Mouse (Mus musculus) kidney, adult 2 months (tissue): ENCODE measurements around the gene Smg6. TPM values are rescaled to one million over a fixed set of nuclear protein-coding genes. Genes with fewer than 3 reads are reported as not detected.
A peak's percentile ranks its signal among the peaks of the same experiment; 100 is the strongest.

Experiments used
- DNase-seq: peaks from one replicate; pipeline ENCODE4 v3.0.0; 2021
- H3K27ac ChIP-seq: fragments of 200-500 bp; 2 replicates; pipeline ENCODE4 v1.5.1; 2012; ENCODE audit warnings: low read depth, low read length, control low read depth, inconsistent platforms; ENCODE audit not compliant: insufficient read depth
- H3K27me3 ChIP-seq: fragments of 200-500 bp; replicated peaks from 2 replicates; pipeline ENCODE4 v1.6.1; 2012; ENCODE audit warnings: mild to moderate bottlenecking, moderate library complexity, low read length, inconsistent platforms; ENCODE audit not compliant: control insufficient read depth, insufficient read depth
- H3K36me3 ChIP-seq: fragments of 200-500 bp; 2 replicates; pipeline ENCODE4 v1.6.1; 2012; ENCODE audit warnings: mild to moderate bottlenecking, moderate library complexity, low read length, inconsistent platforms; ENCODE audit not compliant: control insufficient read depth, insufficient read depth
- H3K4me1 ChIP-seq: fragments of 200-500 bp; 2 replicates; pipeline ENCODE4 v1.6.1; 2011; ENCODE audit warnings: low read length; ENCODE audit not compliant: control insufficient read depth, insufficient read depth
- H3K4me3 ChIP-seq: fragments of 200-500 bp; 2 replicates; pipeline ENCODE4 v1.5.1; 2011; ENCODE audit warnings: mild to moderate bottlenecking, low read depth, low read length, control low read depth; ENCODE audit not compliant: insufficient read depth
- CTCF ChIP-seq: fragments of 200-500 bp; conservative IDR thresholded peaks from 2 replicates; pipeline ENCODE4 v1.5.1; 2011; ENCODE audit warnings: low read depth, mild to moderate bottlenecking, control low read depth, low read length, moderate library complexity, mixed read lengths; ENCODE audit not compliant: insufficient read depth, insufficient read length
- POLR2A ChIP-seq: fragments of 200-500 bp; IDR thresholded peaks from one replicate; pipeline ENCODE4 v1.6.1; 2011; ENCODE audit warnings: low read depth, low read length, control low read depth
- WGBS: fragments of 180-500 bp; shearing (Covaris S2); methylation state at CpG from one replicate; pipeline ENCODE4 v1.1.7; 2018; 5-methylcytosine and 5-hydroxymethylcytosine counted together
- polyA plus RNA-seq: library from polyadenylated mRNA; depleted of rRNA; stranded (reverse); fragments of >200 nt; gene quantifications from 2 replicates; pipeline ENCODE4 v1.2.3, GENCODE M21; 2012

Smg6 gene
- polyA plus RNA-seq, 1 experiment: 35.2 TPM

DNA sequence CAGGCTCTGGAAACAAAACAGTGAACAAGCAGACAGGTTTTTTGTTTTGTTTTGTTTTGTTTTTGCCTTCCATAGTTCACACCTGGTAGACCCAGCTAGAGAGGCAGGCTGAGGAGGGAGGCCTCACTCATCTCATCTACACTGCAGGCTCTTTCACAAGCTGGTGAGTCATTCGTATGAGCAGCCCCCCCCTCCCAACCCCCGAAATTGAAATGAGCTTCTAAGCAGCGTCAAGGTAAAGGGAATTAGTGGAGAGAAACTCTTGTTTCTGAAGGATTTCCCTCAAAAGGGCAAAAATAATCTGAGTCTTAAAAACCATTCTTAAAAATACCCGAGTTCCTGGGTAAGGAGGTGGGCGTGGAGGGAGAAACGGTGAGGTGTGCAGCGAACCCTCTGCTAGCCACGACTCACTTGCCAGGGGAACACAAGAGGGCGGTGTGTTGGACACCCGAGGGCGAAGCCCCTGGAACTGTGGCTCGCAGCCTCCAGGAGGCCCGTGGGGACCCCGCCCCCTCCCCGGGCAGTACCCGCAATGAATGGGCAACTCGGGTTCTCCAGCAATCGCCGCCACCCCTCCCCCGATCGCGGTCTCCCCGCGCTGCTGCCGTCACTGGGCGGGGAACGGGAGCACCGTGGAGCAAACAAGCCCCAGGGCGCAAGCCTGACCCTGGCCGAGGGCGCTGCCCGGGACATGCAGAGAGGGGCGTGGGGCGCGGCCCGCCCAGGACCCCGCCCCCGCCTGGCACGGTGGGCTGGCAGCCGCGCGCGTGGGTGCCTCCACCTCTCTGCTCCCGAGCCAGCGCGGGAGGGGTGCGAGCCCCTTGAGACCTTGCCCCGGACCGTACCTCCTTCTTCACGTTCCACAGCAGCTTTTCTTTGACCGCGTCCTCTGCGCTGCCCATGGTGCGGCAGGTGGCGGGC is 29.4 kb upstream of the Smg6 start:
- TF ChIP-seq CTCF (0 out of 2 replicates have a peak, but pooled peaks have one; percentile 19), POLR2A (no peak)
- 1% methylated on average over 55 of the region's 55 CpGs for WGBS
- H3K27ac ChIP-seq: peak overlapping the region; percentile 7; the same call in 1 of the 2 replicates

GRCm38 (mm10) chr11:74896901-74897677 is 28.5 kb upstream of the Smg6 start, which contains the start of gene Sgsm2:
Gene Sgsm2 (minus strand): TSS chr11:74897060.
- Histone ChIP-seq H3K36me3 (no peaks in the 10 kb centered on the region; the same call in 1 of the 2 replicates), H3K27me3 (no peaks in the 10 kb centered on the region), H3K4me3 (peak within 1 kb of the TSS; percentile 86), H3K4me1 (peaks cover 7% of the 10 kb centered on the region; the same call in 1 of the 2 replicates), H3K27ac (peak within 1 kb of the TSS; percentile 96)
- no peak for TF ChIP-seq CTCF
- TF ChIP-seq POLR2A: peak; percentile 11
- under 1% methylated on average over 72 of the region's 74 CpGs for WGBS
- peak; percentile 85 for DNase-seq

More for the DNA sequence above, 29.4 kb upstream of the Smg6 start:
- H3K4me3 ChIP-seq: peak overlapping the region; percentile 86
- no peaks in the 10 kb centered on the region for H3K36me3 ChIP-seq
- DNase-seq: peak; percentile 78
- no peaks in the 10 kb centered on the region for H3K27me3 ChIP-seq
- peaks cover 7% of the 10 kb centered on the region; the same call in 1 of the 2 replicates for H3K4me1 ChIP-seq

DNA sequence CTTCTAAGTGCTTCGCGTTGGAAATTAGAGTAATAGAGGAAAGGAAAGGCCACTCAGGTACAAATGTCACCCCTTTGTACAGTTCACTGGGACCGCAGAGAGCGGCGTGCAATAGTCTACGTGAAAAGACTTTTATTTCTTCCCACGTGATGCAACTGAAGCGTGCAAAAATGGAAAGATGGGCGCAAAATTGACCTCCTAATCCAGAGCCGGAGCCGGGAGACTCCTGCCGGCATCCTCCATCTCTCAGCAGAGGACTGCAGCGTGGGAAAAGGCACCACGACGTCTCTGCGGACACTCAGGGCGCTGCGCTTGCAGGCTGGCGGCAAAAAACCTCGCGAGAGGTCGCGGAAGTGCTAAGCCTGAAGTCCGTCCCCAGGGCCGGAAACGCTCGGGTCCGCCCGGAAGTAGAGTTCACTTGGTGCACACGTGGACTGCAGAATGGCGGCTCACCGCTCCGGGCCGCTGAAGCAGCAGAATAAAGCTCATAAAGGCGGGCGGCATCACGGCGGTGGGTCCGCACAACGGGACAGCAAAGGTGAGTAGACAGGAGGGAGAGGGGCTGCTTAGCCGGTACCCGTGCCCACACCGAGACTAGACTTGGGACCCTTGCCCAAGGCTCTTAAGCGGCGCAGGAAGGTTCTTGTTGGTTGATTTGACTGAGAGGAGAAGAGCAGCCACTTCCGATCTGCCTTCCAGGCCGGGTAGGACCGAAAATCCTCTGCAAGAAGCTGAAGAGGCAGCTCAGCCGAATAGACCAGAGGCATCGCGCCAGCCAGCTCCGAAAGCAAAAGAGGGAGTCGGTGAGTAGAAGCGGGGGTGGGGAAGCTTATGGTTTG is 27.7 kb upstream of the Smg6 start, which contains the start of gene Tsr1:
Gene Tsr1, plus strand, starts transcription at position 394 of the 839 bp plus-strand sequence.
- WGBS: under 1% methylated on average over 54 of the region's 54 CpGs
- H3K27ac ChIP-seq: peak within 1 kb of the TSS; percentile 96
- peak within 1 kb of the TSS; percentile 86 for H3K4me3 ChIP-seq
- TF ChIP-seq CTCF (no peak), POLR2A (peak; percentile 11)
- DNase-seq: peak; percentile 95
- H3K27me3 ChIP-seq: no peaks in the 10 kb centered on the region
- peaks cover 7% of the 10 kb centered on the region; the same call in 1 of the 2 replicates for H3K4me1 ChIP-seq
- H3K36me3 ChIP-seq: no peaks in the 10 kb centered on the region; the same call in 1 of the 2 replicates

DNA sequence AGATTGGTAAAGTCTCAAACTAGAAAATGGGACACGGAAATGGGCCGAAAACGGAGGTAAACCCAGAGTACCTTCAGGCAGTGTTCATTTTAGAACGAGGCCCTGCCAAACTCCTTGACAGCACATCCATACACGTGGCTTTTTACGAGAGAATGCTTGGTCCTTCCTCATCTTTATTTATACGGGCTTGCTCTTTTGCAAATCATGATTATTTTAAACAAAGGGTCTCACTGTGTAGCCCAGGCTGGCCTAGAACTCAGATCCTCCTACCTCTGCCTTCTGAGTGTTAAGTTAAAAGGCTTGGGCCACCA is 27.2 kb upstream of the Smg6 start:
- no peak for DNase-seq
- 0% methylated on average over 7 of the region's 7 CpGs for WGBS
- Histone ChIP-seq H3K27ac (no peak overlapping the region), H3K27me3 (no peaks in the 10 kb centered on the region), H3K36me3 (peaks cover 1% of the 10 kb centered on the region; the same call in 1 of the 2 replicates), H3K4me1 (peaks cover 7% of the 10 kb centered on the region; the same call in 1 of the 2 replicates), H3K4me3 (peak overlapping the region; percentile 86)
- no peak for TF ChIP-seq CTCF

DNA sequence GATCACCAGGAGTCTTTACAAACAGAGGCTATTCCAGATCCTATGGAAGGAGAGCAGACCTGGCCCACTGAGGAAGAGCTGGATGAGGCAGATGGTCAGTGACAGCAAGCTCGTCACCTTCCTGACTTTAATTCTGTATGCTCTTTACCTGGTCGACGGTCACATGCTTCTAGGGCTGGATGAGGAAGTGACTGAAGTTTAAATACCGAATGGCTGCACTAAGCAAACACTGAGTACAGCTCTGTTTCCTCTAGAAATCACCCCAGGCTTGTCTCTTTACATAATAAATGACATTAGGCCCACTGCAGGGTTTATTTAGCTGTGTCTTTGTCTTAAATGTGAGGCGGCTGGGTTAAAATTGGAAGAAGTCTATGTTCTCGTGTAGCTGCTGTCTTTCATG is 24.1 kb upstream of the Smg6 start:
- DNase-seq: no peak
- H3K27ac ChIP-seq: no peak overlapping the region
- H3K4me1 ChIP-seq: no peaks in the 10 kb centered on the region
- no peaks in the 10 kb centered on the region for H3K27me3 ChIP-seq
- no peak for TF ChIP-seq POLR2A
- TF ChIP-seq CTCF: no peak
- no peak overlapping the region for H3K4me3 ChIP-seq
- 83% methylated on average over 6 of the region's 6 CpGs for WGBS
- H3K36me3 ChIP-seq: peaks cover 15% of the 10 kb centered on the region; the same call in 1 of the 2 replicates

DNA sequence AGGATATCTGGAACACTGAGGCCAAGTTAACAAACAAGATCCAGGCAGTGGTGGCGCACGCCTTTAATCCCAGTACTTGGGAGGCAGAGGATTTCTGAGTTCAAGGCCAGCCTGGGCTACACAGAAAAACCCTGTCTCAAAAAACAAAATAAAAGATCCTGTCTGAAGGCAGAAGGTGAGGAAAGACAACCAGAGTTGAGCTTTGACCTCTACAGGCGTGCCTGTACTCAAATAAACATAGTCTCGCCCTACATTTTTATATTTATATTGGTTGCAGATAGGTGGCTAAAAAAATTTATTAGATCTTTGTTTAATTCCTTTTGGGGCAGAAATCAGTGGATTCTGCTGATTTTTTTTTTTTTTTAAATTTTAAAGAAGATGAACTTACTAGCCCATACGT is 23.2 kb upstream of the Smg6 start:
- no peak overlapping the region for H3K4me3 ChIP-seq
- WGBS: 86% methylated on average over 5 of the region's 5 CpGs
- H3K36me3 ChIP-seq: peaks cover 18% of the 10 kb centered on the region
- no peaks in the 10 kb centered on the region for H3K4me1 ChIP-seq
- no peaks in the 10 kb centered on the region for H3K27me3 ChIP-seq
- DNase-seq: no peak
- TF ChIP-seq CTCF (no peak), POLR2A (no peak)
- H3K27ac ChIP-seq: no peak overlapping the region
